Comparison of ENCODE assay signal across 26 mouse cellular contexts in genomic region chr13:51247378-51247777, GRCm38 (mm10).
"Had no signal": no experiment of that assay in that cellular context is flagged by ENCODE, and none has a peak within 500 bp of the region (broad histone marks: within the 10 kb centered on the region; RNA-seq: fewer than 3 reads in every experiment).

No protein-coding gene starts in this region.

- H3K4me3 ChIP-seq: heart, adult 2 months; heart, embryonic 13.5 days; heart, embryonic 15.5 days; hindbrain, embryonic 10.5 days; hindbrain, embryonic 12.5 days; intestine, embryonic 15.5 days; left cerebral cortex, adult 2 months; limb, embryonic 13.5 days; limb, embryonic 15.5 days; liver, embryonic 12.5 days had no signal

- H3K27me3 ChIP-seq: heart, embryonic 13.5 days; heart, embryonic 15.5 days; hindbrain, embryonic 12.5 days; intestine, embryonic 15.5 days; limb, embryonic 13.5 days; limb, embryonic 15.5 days; liver, embryonic 12.5 days had no signal

- H3K9ac ChIP-seq: heart, embryonic 13.5 days; heart, embryonic 15.5 days; hindbrain, embryonic 12.5 days; hindbrain, embryonic 14.5 days; intestine, embryonic 15.5 days; limb, embryonic 13.5 days; limb, embryonic 15.5 days; liver, embryonic 12.5 days; liver, embryonic 14.5 days had no signal

- H3K4me2 ChIP-seq: heart, embryonic 11.5 days; heart, embryonic 13.5 days; heart, embryonic 15.5 days; hindbrain, embryonic 12.5 days; hindbrain, embryonic 14.5 days; intestine, embryonic 15.5 days; limb, embryonic 13.5 days; limb, embryonic 15.5 days; liver, embryonic 12.5 days had no signal

- ATAC-seq: hindbrain, embryonic 16.5 days; inflammation-experienced regulatory T-cells, adult 6 months; intestine, embryonic 15.5 days; intestine, postnatal 0 days; liver, embryonic 12.5 days had no signal

- H3K36me3 ChIP-seq: heart, embryonic 13.5 days; heart, embryonic 15.5 days; hindbrain, embryonic 10.5 days; hindbrain, embryonic 12.5 days; intestine, embryonic 15.5 days; limb, embryonic 13.5 days; limb, embryonic 15.5 days; liver, embryonic 12.5 days had no signal

- H3K4me1 ChIP-seq: heart, embryonic 13.5 days; heart, embryonic 15.5 days; hindbrain, embryonic 10.5 days; hindbrain, embryonic 12.5 days; intestine, embryonic 15.5 days; limb, embryonic 13.5 days; limb, embryonic 15.5 days; liver, embryonic 12.5 days had no signal

- H3K27ac ChIP-seq: heart, adult 2 months; heart, embryonic 13.5 days; heart, embryonic 15.5 days; hindbrain, embryonic 10.5 days; hindbrain, embryonic 12.5 days; hindbrain, embryonic 14.5 days; intestine, embryonic 15.5 days; kidney, postnatal 0 days; left cerebral cortex, adult 2 months; limb, embryonic 13.5 days; limb, embryonic 15.5 days; liver, embryonic 12.5 days; liver, embryonic 14.5 days had no signal

- H3K9me3 ChIP-seq: heart, embryonic 13.5 days; heart, embryonic 15.5 days; hindbrain, embryonic 10.5 days; hindbrain, embryonic 12.5 days; intestine, embryonic 15.5 days; limb, embryonic 13.5 days; limb, embryonic 15.5 days; liver, embryonic 12.5 days had no signal

- DNase-seq: gastrocnemius, postnatal 10 days; gastrocnemius, postnatal 25 days; heart, adult 11 months; heart, adult 2 months; heart, postnatal 14 days; heart, postnatal 36 days; kidney, adult 18-20 months; kidney, adult 8-10 months; kidney, postnatal 14 days; kidney, postnatal 36 days had no signal
